Mouse (Mus musculus): ENCODE results near the gene Tas2r119. TPM values are rescaled to one million over a fixed set of nuclear protein-coding genes. Genes with fewer than 3 reads are reported as not detected.
"Not testable (repeated sequence)": the region's sequence is repeated elsewhere in the genome, so short reads cannot be mapped to it uniquely, and the experiment has no call there.

Tas2r119 gene
- polyA plus RNA-seq, 1 experiment from 2014 or later = not detected

DNA sequence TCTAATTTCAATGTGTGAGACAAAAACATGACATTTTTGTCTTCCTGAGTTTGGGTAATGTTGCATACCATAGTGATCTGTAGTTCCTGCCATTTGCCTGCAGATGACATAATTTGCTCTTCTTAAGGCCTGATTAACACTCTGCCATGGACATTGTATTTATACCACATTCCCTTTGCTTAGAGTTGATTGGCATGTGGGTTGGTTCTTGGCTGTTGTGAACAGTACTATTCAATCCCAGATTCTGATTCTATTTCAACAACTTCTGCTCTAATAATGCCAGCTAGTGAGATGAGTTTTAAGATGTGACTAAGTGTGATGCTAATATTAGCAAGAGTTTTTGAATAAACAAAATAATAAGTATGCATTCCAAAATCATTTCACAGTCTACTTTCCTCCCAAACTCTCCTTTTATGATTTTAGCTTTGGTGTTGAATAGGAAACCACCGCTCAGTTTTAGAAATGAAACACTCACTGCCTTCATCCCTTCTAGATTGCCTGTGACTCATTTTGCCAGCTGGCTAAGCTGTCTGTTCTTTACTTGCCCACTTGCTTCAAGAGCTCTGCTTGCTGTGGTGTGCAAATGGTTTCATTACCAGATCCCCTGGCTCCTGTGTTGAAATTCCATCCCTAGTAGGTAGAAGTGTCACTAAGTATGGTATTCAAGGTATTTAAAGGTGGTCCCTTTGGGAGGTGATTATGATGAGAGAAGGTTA lies 3.1 kb downstream of the Tas2r119 start:
- no peaks in the 10 kb centered on the region for H3K4me1 ChIP-seq
- no peak overlapping the region for H3K27ac ChIP-seq (replicated peaks)
- H3K4me2 ChIP-seq (replicated peaks) = no peak overlapping the region
- H3K9ac ChIP-seq = no peak overlapping the region
- H3K36me3 ChIP-seq = no peaks in the 10 kb centered on the region
- H3K4me3 ChIP-seq (replicated peaks) = no peak overlapping the region
- no peaks in the 10 kb centered on the region for H3K9me3 ChIP-seq (replicated peaks)
- ATAC-seq (ENCODE audit: insufficient number of reproducible peaks, low FRiP score, low TSS enrichment, low read depth) = no peak
- 74% methylated on average over 1 of the region's 1 CpGs for WGBS
- no peaks in the 10 kb centered on the region for H3K27me3 ChIP-seq

GRCm38 (mm10) chr15:32182026-32182425 lies 4.9 kb downstream of the Tas2r119 start:
- H3K4me1 ChIP-seq = no peaks in the 10 kb centered on the region
- H3K4me2 ChIP-seq (replicated peaks) = no peak overlapping the region
- no peaks in the 10 kb centered on the region for H3K36me3 ChIP-seq
- 88% methylated on average over 1 of the region's 1 CpGs for WGBS
- no peaks in the 10 kb centered on the region for H3K9me3 ChIP-seq (replicated peaks)
- no peaks in the 10 kb centered on the region for H3K27me3 ChIP-seq
- no peak overlapping the region for H3K9ac ChIP-seq
- no peak overlapping the region for H3K27ac ChIP-seq (replicated peaks)
- ATAC-seq (ENCODE audit: insufficient number of reproducible peaks, low FRiP score, low TSS enrichment, low read depth) = no peak
- no peak overlapping the region for H3K4me3 ChIP-seq (replicated peaks)

- no peak overlapping the region for H3K27ac ChIP-seq (replicated peaks)
- no peak for ATAC-seq (ENCODE audit: insufficient number of reproducible peaks, low FRiP score, low TSS enrichment, low read depth)
Measured at GRCm38 (mm10) chr15:32184964-32185363, 7.9 kb downstream of the Tas2r119 start.

GRCm38 (mm10) chr15:32189879-32190278 lies 12.8 kb downstream of the Tas2r119 start:
- Histone ChIP-seq H3K27ac (replicated peaks) (no peak overlapping the region), H3K27me3 (no peaks in the 10 kb centered on the region), H3K9ac (no peak overlapping the region), H3K36me3 (no peaks in the 10 kb centered on the region), H3K9me3 (replicated peaks) (no peaks in the 10 kb centered on the region), H3K4me1 (no peaks in the 10 kb centered on the region), H3K4me2 (replicated peaks) (no peak overlapping the region), H3K4me3 (replicated peaks) (no peak overlapping the region)
- ATAC-seq (ENCODE audit: insufficient number of reproducible peaks, low FRiP score, low TSS enrichment, low read depth) = no peak
- 65% methylated on average over 3 of the region's 3 CpGs for WGBS

More at GRCm38 (mm10) chr15:32184964-32185363, 7.9 kb downstream of the Tas2r119 start:
- Histone ChIP-seq H3K4me1 (no peaks in the 10 kb centered on the region), H3K27me3 (no peaks in the 10 kb centered on the region), H3K9ac (no peak overlapping the region), H3K4me3 (replicated peaks) (no peak overlapping the region), H3K9me3 (replicated peaks) (no peaks in the 10 kb centered on the region), H3K36me3 (no peaks in the 10 kb centered on the region), H3K4me2 (replicated peaks) (no peak overlapping the region)

DNA sequence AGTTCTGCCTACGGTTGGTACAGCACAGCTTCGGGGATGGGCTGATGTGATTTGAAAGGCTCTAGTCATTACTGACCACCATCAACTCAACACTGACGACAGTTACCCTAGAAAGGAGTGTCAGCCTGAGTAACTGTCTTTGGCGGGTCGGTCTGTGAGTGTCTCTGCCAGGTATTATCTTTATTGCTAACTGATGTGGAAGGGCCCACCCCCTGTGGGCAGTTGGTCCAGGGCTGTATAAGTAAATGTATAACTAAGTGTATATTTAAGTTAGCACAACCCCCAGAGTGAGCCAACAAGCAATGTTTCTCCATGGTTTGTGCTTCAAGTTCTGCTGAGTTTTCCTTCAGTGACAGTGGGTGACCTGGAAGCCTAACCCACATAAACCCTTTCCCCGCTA lies 13.3 kb downstream of the Tas2r119 start:
- H3K4me2 ChIP-seq (replicated peaks) = no peak overlapping the region
- no peaks in the 10 kb centered on the region for H3K9me3 ChIP-seq (replicated peaks)
- no peak for ATAC-seq (ENCODE audit: insufficient number of reproducible peaks, low FRiP score, low TSS enrichment, low read depth)
- no peak overlapping the region for H3K4me3 ChIP-seq (replicated peaks)
- 83% methylated on average over 6 of the region's 6 CpGs for WGBS
- H3K36me3 ChIP-seq = no peaks in the 10 kb centered on the region
- no peak overlapping the region for H3K27ac ChIP-seq (replicated peaks)
- no peaks in the 10 kb centered on the region for H3K27me3 ChIP-seq
- H3K9ac ChIP-seq = no peak overlapping the region
- H3K4me1 ChIP-seq = no peaks in the 10 kb centered on the region

DNA sequence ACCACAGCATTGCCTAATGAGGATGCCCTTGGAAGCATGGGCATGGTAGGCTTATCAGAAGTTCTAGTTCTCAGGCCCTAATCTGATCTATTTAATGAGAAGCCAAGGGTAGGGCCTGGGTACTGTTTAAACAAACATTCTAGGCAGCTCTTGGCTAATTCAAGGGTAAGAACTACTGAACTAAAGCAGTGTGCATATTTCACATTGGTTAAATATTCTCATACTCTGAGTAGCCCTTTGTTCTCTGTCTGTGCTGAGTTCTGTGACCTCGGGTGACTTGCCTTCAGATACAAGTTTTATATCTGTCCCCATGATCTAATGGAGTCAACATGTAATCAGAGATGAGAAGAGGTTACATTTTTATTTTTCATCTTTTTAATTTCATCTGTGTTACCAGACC lies 15.9 kb downstream of the Tas2r119 start:
- no peaks in the 10 kb centered on the region for H3K36me3 ChIP-seq
- H3K9ac ChIP-seq = no peak overlapping the region
- H3K9me3 ChIP-seq (replicated peaks) = no peaks in the 10 kb centered on the region
- WGBS = 75% methylated on average over 1 of the region's 1 CpGs
- no peak overlapping the region for H3K4me3 ChIP-seq (replicated peaks)
- no peak for ATAC-seq (ENCODE audit: insufficient number of reproducible peaks, low FRiP score, low TSS enrichment, low read depth)
- no peaks in the 10 kb centered on the region; the same call in 1 of the 2 replicates for H3K4me1 ChIP-seq
- no peak overlapping the region for H3K4me2 ChIP-seq (replicated peaks)
- H3K27me3 ChIP-seq = no peaks in the 10 kb centered on the region
- no peak overlapping the region for H3K27ac ChIP-seq (replicated peaks)

DNA sequence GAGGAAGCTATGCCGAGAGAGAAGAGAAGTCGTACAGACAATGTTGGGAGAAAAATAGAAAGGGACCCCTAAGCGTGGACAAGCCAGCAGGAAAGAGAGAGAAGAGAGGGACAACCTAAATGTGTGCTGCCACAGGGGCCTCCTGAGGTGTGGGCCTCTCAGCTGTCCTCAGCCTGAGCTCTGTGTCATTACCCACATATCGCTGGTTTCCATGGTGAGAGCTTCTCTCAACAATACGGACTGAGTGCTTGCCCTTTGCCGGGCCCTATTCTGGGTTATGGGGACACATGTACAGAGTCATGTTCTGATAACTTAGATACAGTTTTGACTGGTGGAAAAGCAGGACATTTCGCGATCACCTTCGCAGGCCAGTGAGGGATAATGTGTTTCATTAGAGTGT lies 21.0 kb downstream of the Tas2r119 start:
- Histone ChIP-seq H3K4me3 (replicated peaks) (no peak overlapping the region), H3K4me2 (replicated peaks) (no peak overlapping the region), H3K27me3 (no peaks in the 10 kb centered on the region), H3K36me3 (no peaks in the 10 kb centered on the region), H3K9me3 (replicated peaks) (no peaks in the 10 kb centered on the region), H3K9ac (no peak overlapping the region), H3K4me1 (peaks cover 6% of the 10 kb centered on the region), H3K27ac (replicated peaks) (no peak overlapping the region)
- ATAC-seq (ENCODE audit: insufficient number of reproducible peaks, low FRiP score, low TSS enrichment, low read depth) = no peak; the same call in 1 of the 2 replicates
- 84% methylated on average over 9 of the region's 9 CpGs for WGBS

DNA sequence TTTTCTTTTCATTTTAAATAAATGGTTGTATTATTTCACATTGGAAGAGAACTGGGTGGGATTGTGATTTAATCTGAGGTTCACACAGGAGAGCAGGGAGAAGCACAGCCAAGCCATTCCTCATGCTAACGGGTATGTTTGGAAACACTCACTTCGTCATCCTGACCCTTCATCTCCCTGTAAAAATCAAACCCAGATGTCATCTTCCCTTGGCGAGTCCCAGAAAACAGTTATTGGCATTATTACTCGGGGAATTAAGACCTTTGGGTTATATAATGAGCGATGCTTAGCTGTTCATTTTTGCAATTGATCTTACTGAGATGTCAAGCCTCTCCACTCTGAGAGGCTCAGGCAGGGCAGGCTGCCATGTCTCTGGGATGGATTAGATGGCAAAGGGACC lies 21.5 kb downstream of the Tas2r119 start:
- ATAC-seq (ENCODE audit: insufficient number of reproducible peaks, low FRiP score, low TSS enrichment, low read depth) = no peak
- Histone ChIP-seq H3K4me2 (replicated peaks) (no peak overlapping the region), H3K36me3 (no peaks in the 10 kb centered on the region), H3K9ac (no peak overlapping the region), H3K27ac (replicated peaks) (no peak overlapping the region), H3K27me3 (no peaks in the 10 kb centered on the region), H3K4me1 (peaks cover 6% of the 10 kb centered on the region), H3K4me3 (replicated peaks) (no peak overlapping the region), H3K9me3 (replicated peaks) (no peaks in the 10 kb centered on the region)
- WGBS = 38% methylated on average over 5 of the region's 5 CpGs

- no peaks in the 10 kb centered on the region for H3K9me3 ChIP-seq (replicated peaks)
- H3K4me3 ChIP-seq (replicated peaks) = no peak overlapping the region
- no peaks in the 10 kb centered on the region for H3K27me3 ChIP-seq
- no peak for ATAC-seq (ENCODE audit: insufficient number of reproducible peaks, low FRiP score, low TSS enrichment, low read depth)
- H3K27ac ChIP-seq (replicated peaks) = no peak overlapping the region
- H3K9ac ChIP-seq = no peak overlapping the region
- 66% methylated on average over 5 of the region's 5 CpGs for WGBS
- peaks cover 6% of the 10 kb centered on the region for H3K4me1 ChIP-seq
- H3K4me2 ChIP-seq (replicated peaks) = no peak overlapping the region
- H3K36me3 ChIP-seq = no peaks in the 10 kb centered on the region
Measured at GRCm38 (mm10) chr15:32203242-32203641, 26.2 kb downstream of the Tas2r119 start.

GRCm38 (mm10) chr15:32204908-32205307 lies 27.8 kb downstream of the Tas2r119 start:
- H3K9me3 ChIP-seq (replicated peaks) = no peaks in the 10 kb centered on the region
- no peak overlapping the region for H3K4me2 ChIP-seq (replicated peaks)
- no peaks in the 10 kb centered on the region for H3K4me1 ChIP-seq
- 73% methylated on average over 10 of the region's 10 CpGs for WGBS
- no peak overlapping the region for H3K9ac ChIP-seq
- no peak for ATAC-seq (ENCODE audit: insufficient number of reproducible peaks, low FRiP score, low TSS enrichment, low read depth)
- no peaks in the 10 kb centered on the region for H3K36me3 ChIP-seq
- H3K4me3 ChIP-seq (replicated peaks) = no peak overlapping the region
- H3K27me3 ChIP-seq = no peaks in the 10 kb centered on the region
- H3K27ac ChIP-seq (replicated peaks) = no peak overlapping the region

DNA sequence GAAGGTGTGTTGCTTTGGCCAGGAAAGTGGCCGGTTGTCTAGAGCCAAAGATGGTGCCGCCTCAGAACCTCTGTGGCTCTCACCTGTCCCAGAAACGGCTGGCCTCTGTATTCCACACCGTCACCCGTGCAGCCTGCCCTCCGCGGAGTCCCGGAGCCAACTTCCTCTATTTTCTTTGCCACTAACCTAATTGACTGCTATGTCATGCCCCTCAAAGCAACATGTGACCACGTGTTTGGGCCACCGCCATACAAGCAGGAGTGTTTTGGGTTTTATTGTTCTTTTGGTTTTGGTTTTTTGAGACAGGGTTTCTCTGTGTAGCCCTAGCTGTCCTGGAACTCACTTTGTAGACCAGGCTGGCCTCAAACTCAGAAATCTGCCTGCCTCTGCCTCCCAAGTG lies 37.6 kb downstream of the Tas2r119 start:
- not testable (repeated sequence) for H3K4me2 ChIP-seq (replicated peaks); H3K27me3 ChIP-seq; H3K9ac ChIP-seq; H3K4me1 ChIP-seq; H3K27ac ChIP-seq (replicated peaks); H3K4me3 ChIP-seq (replicated peaks); ATAC-seq (ENCODE audit: insufficient number of reproducible peaks, low FRiP score, low TSS enrichment, low read depth); H3K36me3 ChIP-seq; H3K9me3 ChIP-seq (replicated peaks)
- 90% methylated on average over 10 of the region's 10 CpGs for WGBS

DNA sequence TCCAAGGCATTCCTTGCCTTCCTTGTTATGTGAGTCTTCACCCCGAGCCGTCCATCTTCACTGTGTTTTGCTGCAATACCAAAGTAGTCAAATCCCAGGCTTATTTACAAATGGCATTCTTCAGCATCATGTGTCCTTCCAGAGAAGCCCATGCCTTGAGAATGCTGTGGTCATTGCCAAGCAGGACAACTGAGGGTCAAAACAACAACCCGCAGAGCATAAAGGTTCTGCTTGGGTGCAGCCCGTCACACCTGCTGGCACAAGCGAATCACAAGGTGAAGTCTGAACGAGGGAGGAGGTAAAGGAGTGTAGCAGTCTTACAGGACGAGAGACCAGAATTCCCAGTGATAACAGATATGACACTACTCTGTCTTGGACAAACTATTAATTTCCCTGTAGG lies 45.9 kb downstream of the Tas2r119 start:
- Histone ChIP-seq H3K9ac (no peak overlapping the region), H3K27ac (replicated peaks) (no peak overlapping the region), H3K27me3 (no peaks in the 10 kb centered on the region), H3K4me1 (no peaks in the 10 kb centered on the region), H3K36me3 (no peaks in the 10 kb centered on the region), H3K4me3 (replicated peaks) (no peak overlapping the region), H3K4me2 (replicated peaks) (no peak overlapping the region), H3K9me3 (replicated peaks) (no peaks in the 10 kb centered on the region)
- WGBS = 83% methylated on average over 7 of the region's 7 CpGs
- ATAC-seq (ENCODE audit: insufficient number of reproducible peaks, low FRiP score, low TSS enrichment, low read depth) = no peak
